Mouse (Mus musculus): Measurements from ENCODE around the gene Cyba.
A peak's percentile ranks its signal among the peaks of the same experiment; 100 is the strongest.

Gene Cyba

GRCm38 (mm10) chr8:122421376-122422070 lies 11.2 kb downstream of the Cyba start, which contains the start of gene Il17c:
TSS of gene Il17c (plus strand) at chr8:122422020.
- DNase-seq (ENCODE audit: low read depth) = no peak

GRCm38 (mm10) chr8:122419881-122420555 lies 12.7 kb downstream of the Cyba start:
- DNase-seq (ENCODE audit: low read depth) = no peak

- DNase-seq (ENCODE audit: low read depth) = peak; percentile 59
Observed at GRCm38 (mm10) chr8:122415554-122415953, 17.2 kb downstream of the Cyba start.

GRCm38 (mm10) chr8:122414311-122414710 lies 18.4 kb downstream of the Cyba start:
- DNase-seq (ENCODE audit: low read depth) = no peak

- no peak for DNase-seq (ENCODE audit: low read depth)
Observed at GRCm38 (mm10) chr8:122407678-122408077, 25.1 kb downstream of the Cyba start.

- DNase-seq (ENCODE audit: low read depth) = peak; percentile 48
Observed at GRCm38 (mm10) chr8:122405146-122405805, 27.5 kb downstream of the Cyba start.

GRCm38 (mm10) chr8:122398186-122398585 lies 34.5 kb downstream of the Cyba start:
- DNase-seq (ENCODE audit: low read depth) = no peak

- DNase-seq (ENCODE audit: low read depth) = no peak
Observed at GRCm38 (mm10) chr8:122395291-122395690, 37.4 kb downstream of the Cyba start.

- no peak for DNase-seq (ENCODE audit: low read depth)
Observed at GRCm38 (mm10) chr8:122393717-122394116, 39.0 kb downstream of the Cyba start.

GRCm38 (mm10) chr8:122390758-122391157 lies 42.0 kb downstream of the Cyba start:
- DNase-seq (ENCODE audit: low read depth) = no peak

GRCm38 (mm10) chr8:122389357-122389756 lies 43.4 kb downstream of the Cyba start:
- peak; percentile 34 for DNase-seq (ENCODE audit: low read depth)

- no peak for DNase-seq (ENCODE audit: low read depth)
Observed at GRCm38 (mm10) chr8:122383039-122383438, 49.7 kb downstream of the Cyba start.

- DNase-seq (ENCODE audit: low read depth) = peak; percentile 98
Observed at GRCm38 (mm10) chr8:122376365-122377231, 56.1 kb downstream of the Cyba start, which contains the start of gene Zc3h18. TSS of gene Zc3h18 (plus strand) at chr8:122376609.

GRCm38 (mm10) chr8:122375751-122376364 lies 56.9 kb downstream of the Cyba start:
- peak; percentile 31 for DNase-seq (ENCODE audit: low read depth)

- DNase-seq (ENCODE audit: low read depth) = no peak
Observed at GRCm38 (mm10) chr8:122375320-122375719, 57.4 kb downstream of the Cyba start.
